Mouse (Mus musculus) heart, postnatal 0 days (tissue): ENCODE data around the gene Prkaa2. TPM values are rescaled to one million over a fixed set of nuclear protein-coding genes. Genes with fewer than 3 reads are reported as not detected.

Source experiments
- ATAC-seq: fragments of 200-750 bp; cut with Nextera tagmentation; 2 replicates; pipeline ENCODE4 v1.8.0; 2017; ENCODE audit warnings: low read depth, moderate number of reproducible peaks, moderate library complexity; ENCODE audit not compliant: insufficient read depth
- DNase-seq: peaks from one replicate; pipeline ENCODE4 v3.0.0-alpha.2; 2016; ENCODE audit warnings: low spot score
- H3K27ac ChIP-seq: fragments of 300-500 bp; sonication (generic); 2 replicates; pipeline ENCODE4 v1.5.1; 2014; ENCODE audit warnings: low read depth, mild to moderate bottlenecking
- H3K27me3 ChIP-seq: fragments of 300-500 bp; sonication (generic); 2 replicates; pipeline ENCODE4 v1.6.1; 2014; ENCODE audit warnings: low read length, mixed read lengths; ENCODE audit not compliant: control insufficient read depth, insufficient read depth
- H3K36me3 ChIP-seq: fragments of 300-500 bp; sonication (generic); replicated peaks from 2 replicates; pipeline ENCODE4 v1.6.1; 2014; ENCODE audit warnings: low read length, mixed read lengths; ENCODE audit not compliant: control insufficient read depth, insufficient read depth
- H3K4me1 ChIP-seq: fragments of 300-500 bp; sonication (generic); 2 replicates; pipeline ENCODE4 v1.6.1; 2014; ENCODE audit warnings: antibody characterized with exemption; ENCODE audit not compliant: control insufficient read depth, insufficient read depth
- H3K4me2 ChIP-seq: fragments of 300-500 bp; sonication (generic); 2 replicates; pipeline ENCODE4 v1.6.1; 2014; ENCODE audit warnings: low read depth, mild to moderate bottlenecking, low read length, moderate library complexity
- H3K4me3 ChIP-seq: fragments of 300-500 bp; sonication (generic); 2 replicates; pipeline ENCODE4 v1.5.1; 2014; ENCODE audit warnings: low read depth, low read length
- H3K9ac ChIP-seq: fragments of 300-500 bp; sonication (generic); replicated peaks from 2 replicates; pipeline ENCODE4 v1.6.1; 2014; ENCODE audit warnings: low read depth, low read length, mixed read lengths
- H3K9me3 ChIP-seq: fragments of 300-500 bp; sonication (generic); replicated peaks from 2 replicates; pipeline ENCODE4 v1.6.1; 2016; ENCODE audit warnings: low read length; ENCODE audit not compliant: control insufficient read depth
- CTCF ChIP-seq: IDR thresholded peaks from 2 replicates; pipeline ENCODE4 v1.5.1; 2016; ENCODE audit warnings: antibody characterized with exemption, control low read depth, low read depth
- EP300 ChIP-seq: IDR thresholded peaks from 2 replicates; pipeline ENCODE4 v1.6.1; 2016; ENCODE audit warnings: antibody characterized with exemption, low read depth
- WGBS: fragments of 180-500 bp; shearing (Covaris S2); extraction: QIAGEN DNeasy Blood & Tissue Kit; methylation state at CpG from one replicate; pipeline ENCODE4 v1.1.7; 2014; 5-methylcytosine and 5-hydroxymethylcytosine counted together
- polyA plus RNA-seq: library from polyadenylated mRNA; unstranded; fragments of >200 nt; fragmentation: Nextera tagmentation; extraction: Ambion mirVana; gene quantifications from 2 replicates; pipeline ENCODE4 v1.2.1, GENCODE M21; 2015
- total RNA-seq: library from RNA; depleted of rRNA; stranded (reverse); fragments of >200 nt; gene quantifications from 2 replicates; pipeline ENCODE4 v1.2.3, GENCODE M21; 2014; ENCODE audit warnings: low replicate concordance

The Prkaa2 gene
- total and polyA plus RNA-seq, 2 experiments from 2014 or later = 35.6 to 64.3 TPM

- DNase-seq = no peak
- WGBS = 15% methylated on average over 5 of the region's 5 CpGs
- no peaks in the 10 kb centered on the region for H3K9me3 ChIP-seq
- H3K4me2 ChIP-seq = peak overlapping the region; percentile 77
- peak overlapping the region; percentile 80 for H3K4me3 ChIP-seq
- TF ChIP-seq CTCF = no peak
- no peak for TF ChIP-seq EP300
- peak overlapping the region; percentile 99 for H3K27ac ChIP-seq
- H3K4me1 ChIP-seq = peaks cover 26% of the 10 kb centered on the region; the same call in 1 of the 2 replicates
- ATAC-seq = no peak
- H3K36me3 ChIP-seq = no peaks in the 10 kb centered on the region
- H3K9ac ChIP-seq = peak overlapping the region; percentile 95
- H3K27me3 ChIP-seq = no peaks in the 10 kb centered on the region
Observed at GRCm38 (mm10) chr4:105108641-105109198, 970 bp downstream of the Prkaa2 start.

- Histone ChIP-seq H3K4me1 (peaks cover 26% of the 10 kb centered on the region; the same call in 1 of the 2 replicates), H3K9ac (peak overlapping the region; percentile 95), H3K4me2 (peak overlapping the region; percentile 77), H3K36me3 (no peaks in the 10 kb centered on the region), H3K4me3 (peak overlapping the region; percentile 80), H3K9me3 (no peaks in the 10 kb centered on the region), H3K27me3 (no peaks in the 10 kb centered on the region), H3K27ac (peak overlapping the region; percentile 99)
- no peak for DNase-seq
- ATAC-seq = no peak
- TF ChIP-seq CTCF = no peak
- TF ChIP-seq EP300 = no peak
- WGBS = 26% methylated on average over 12 of the region's 12 CpGs
Observed at GRCm38 (mm10) chr4:105107943-105108640, 1.6 kb downstream of the Prkaa2 start.

- H3K9ac ChIP-seq = no peak overlapping the region
- ATAC-seq (no peak), DNase-seq (no peak)
- no peak overlapping the region for H3K4me2 ChIP-seq
- H3K27ac ChIP-seq = peak overlapping the region; percentile 15; the same call in 1 of the 2 replicates
- WGBS = 69% methylated on average over 6 of the region's 6 CpGs
- H3K4me1 ChIP-seq = peaks cover 24% of the 10 kb centered on the region
- H3K27me3 ChIP-seq = no peaks in the 10 kb centered on the region
- no peaks in the 10 kb centered on the region for H3K36me3 ChIP-seq
- TF ChIP-seq EP300 = no peak
- no peak for TF ChIP-seq CTCF
- H3K4me3 ChIP-seq = no peak overlapping the region
- no peaks in the 10 kb centered on the region for H3K9me3 ChIP-seq
Observed at GRCm38 (mm10) chr4:105104099-105104872, 5.4 kb downstream of the Prkaa2 start.

- TF ChIP-seq EP300 (peak; percentile 77; the same call in 1 of the 2 replicates), CTCF (no peak)
- Histone ChIP-seq H3K27me3 (no peaks in the 10 kb centered on the region), H3K4me1 (peaks cover 41% of the 10 kb centered on the region), H3K27ac (peak overlapping the region; percentile 97), H3K4me2 (peak overlapping the region; percentile 27; the same call in 1 of the 2 replicates), H3K36me3 (no peaks in the 10 kb centered on the region), H3K9ac (no peak overlapping the region), H3K9me3 (no peaks in the 10 kb centered on the region), H3K4me3 (no peak overlapping the region)
- 19% methylated on average over 4 of the region's 4 CpGs for WGBS
- ATAC-seq = peak; percentile 90
- peak; percentile 83 for DNase-seq
Observed at GRCm38 (mm10) chr4:105101337-105101688, 8.4 kb downstream of the Prkaa2 start.

- Histone ChIP-seq H3K27me3 (no peaks in the 10 kb centered on the region), H3K27ac (peak overlapping the region; percentile 97), H3K9ac (no peak overlapping the region), H3K4me1 (peaks cover 41% of the 10 kb centered on the region), H3K4me2 (peak overlapping the region; percentile 27; the same call in 1 of the 2 replicates), H3K36me3 (no peaks in the 10 kb centered on the region), H3K4me3 (no peak overlapping the region), H3K9me3 (no peaks in the 10 kb centered on the region)
- TF ChIP-seq CTCF = no peak
- peak; percentile 82; the same call in 1 of the 2 replicates for TF ChIP-seq EP300
- ATAC-seq (peak; percentile 91), DNase-seq (peak; percentile 94)
- 9% methylated on average over 5 of the region's 5 CpGs for WGBS
Observed at GRCm38 (mm10) chr4:105100508-105101336, 9.0 kb downstream of the Prkaa2 start.
